Comparison of ENCODE assay signal across 23 mouse cellular contexts in genomic region chr2:121022918-121023317, GRCm38 (mm10). TPM values are rescaled to one million over a fixed set of nuclear protein-coding genes. Genes with fewer than 3 reads are reported as not detected.
DNase-seq lines count a peak whose midpoint lies in the region; ATAC-seq and TF ChIP-seq lines count a peak whose summit lies in the region.
"Had no signal": no experiment of that assay in that cellular context is flagged by ENCODE, and none has a peak within 500 bp of the region (broad histone marks: within the 10 kb centered on the region; RNA-seq: fewer than 3 reads in every experiment).

No protein-coding gene starts in this region.

- DNase-seq in adrenal gland, adult 2 months, result peak; percentile 59
- no peak for DNase-seq in adrenal gland, adult 18-20 months (ENCODE audit: low spot score in 2 of 2)
- no peak for DNase-seq in liver, postnatal 0 days
- DNase-seq in kidney, postnatal 10 days, result peak; percentile 24
- no peak for DNase-seq in spleen, postnatal 36 days (ENCODE audit: low spot score in 2 of 2)
- DNase-seq: cerebellum, adult 18-20 months; forebrain, postnatal 0 days; heart, postnatal 10 days; lung, postnatal 4 days; retina, postnatal 1 day; thymus, postnatal 25 days had no signal

- no peak overlapping the region for H3K27ac ChIP-seq in liver, postnatal 0 days (ENCODE audit: low read depth)
- no peak overlapping the region for H3K27ac ChIP-seq in liver, embryonic 12.5 days
- H3K27ac ChIP-seq: forebrain, embryonic 10.5 days; layer of hippocampus, adult 2 months; lung, embryonic 15.5 days had no signal

- no peak overlapping the region for H3K4me3 ChIP-seq in liver, postnatal 0 days (ENCODE audit: low read depth, low read length)
- H3K4me3 ChIP-seq in liver, embryonic 12.5 days, result no peak overlapping the region
- H3K4me3 ChIP-seq: forebrain, embryonic 10.5 days; layer of hippocampus, adult 2 months; lung, embryonic 15.5 days had no signal

- 0 out of 2 replicates have a peak, but pooled peaks cover under 1% of the 10 kb centered on the region for H3K9me3 ChIP-seq in liver, postnatal 0 days (ENCODE audit: low read length)
- H3K9me3 ChIP-seq in liver, embryonic 12.5 days (replicated peaks), result no peaks in the 10 kb centered on the region
- H3K9me3 ChIP-seq: forebrain, embryonic 10.5 days; G1E; lung, embryonic 15.5 days had no signal

- WGBS in liver, postnatal 0 days (ENCODE audit: insufficient replicate concordance), result 56% methylated on average over 5 of the region's 5 CpGs
- 71% methylated on average over 5 of the region's 5 CpGs for WGBS in liver, embryonic 12.5 days (ENCODE audit: insufficient replicate concordance)

- ATAC-seq in liver, postnatal 0 days, result peak; percentile 49
- no peak for ATAC-seq in liver, embryonic 12.5 days
- no peak for ATAC-seq in inflammation-experienced regulatory T-cells, adult 6 months
- ATAC-seq in frontal cortex, adult (ENCODE audit: low TSS enrichment), result no peak
- ATAC-seq: forebrain, postnatal 0 days; midbrain, embryonic 16.5 days had no signal

- no peak for TF ChIP-seq EP300 in liver, postnatal 0 days (IDR thresholded peaks at IDR 0.05; ENCODE audit: low read depth)

- peaks cover 54% of the 10 kb centered on the region for H3K36me3 ChIP-seq in liver, postnatal 0 days (replicated peaks; ENCODE audit: insufficient read depth, low read length)
- peaks cover 97% of the 10 kb centered on the region for H3K36me3 ChIP-seq in liver, embryonic 12.5 days

- no peak overlapping the region for H3K9ac ChIP-seq in liver, postnatal 0 days (replicated peaks)
- no peak overlapping the region for H3K9ac ChIP-seq in liver, embryonic 12.5 days
- H3K9ac ChIP-seq: forebrain, postnatal 0 days; lung, embryonic 15.5 days had no signal

- H3K4me1 ChIP-seq in liver, postnatal 0 days (ENCODE audit: insufficient read depth), result no peaks in the 10 kb centered on the region
- peaks cover 6% of the 10 kb centered on the region; the same call in 1 of the 2 replicates for H3K4me1 ChIP-seq in liver, embryonic 12.5 days
- H3K4me1 ChIP-seq: forebrain, embryonic 10.5 days; lung, embryonic 15.5 days had no signal

- no peak for TF ChIP-seq CTCF in liver, postnatal 0 days (IDR thresholded peaks at IDR 0.05; ENCODE audit: low read depth)

- H3K27me3 ChIP-seq in liver, postnatal 0 days (ENCODE audit: insufficient read depth, low read length), result no peaks in the 10 kb centered on the region
- no peaks in the 10 kb centered on the region for H3K27me3 ChIP-seq in liver, embryonic 12.5 days (replicated peaks)
- H3K27me3 ChIP-seq: lung, embryonic 15.5 days had no signal

- H3K4me2 ChIP-seq in liver, postnatal 0 days (ENCODE audit: low read depth, low read length), result no peak overlapping the region
- H3K4me2 ChIP-seq in liver, embryonic 12.5 days, result no peak overlapping the region
- H3K4me2 ChIP-seq: heart, embryonic 11.5 days; liver, embryonic 11.5 days; lung, embryonic 15.5 days had no signal

RNA-seq across cellular contexts. Expression of gene Epb42, which starts 14.0 kb away (rescaled TPM):
- total RNA-seq in adrenal gland, adult 2 months (2021), result under 1 TPM in 1 of 2 experiments, not detected in 1; 0.17 TPM
- polyA plus RNA-seq in adrenal gland, adult 2 months (2012; rRNA removed), result not detected in 2 replicates
- total RNA-seq in adrenal gland, adult 18-20 months (2021), result under 1 TPM in 1 of 2 experiments, not detected in 1; 0.22 TPM
- polyA plus RNA-seq in liver, postnatal 0 days (2015; fragmentation: Nextera tagmentation; extraction: Ambion mirVana), result 49.1 and 54.9 TPM in 2 replicates
- 171 and 179 TPM in 2 replicates for polyA plus RNA-seq in liver, embryonic 12.5 days (2016; fragmentation: Nextera tagmentation; extraction: Ambion mirVana)
- 1 to 10 TPM in 1 of 3 experiments, under 1 TPM in 2; 0.54 to 1.2 (median 0.66) TPM for polyA plus RNA-seq in inflammation-experienced regulatory T-cells, adult 6 months (2017; shearing (Covaris generic))
- total RNA-seq: forebrain, postnatal 0 days; gastrocnemius, adult 18-20 months; layer of hippocampus, adult 2 months; left cerebral cortex, postnatal 36 days had no signal

RNA-seq across cellular contexts. Expression of gene Ccndbp1, which starts 14.7 kb away (rescaled TPM):
- 10 to 100 TPM; 43.7 to 44.8 TPM for total RNA-seq in adrenal gland, adult 2 months (2021)
- polyA plus RNA-seq in adrenal gland, adult 2 months (2012; rRNA removed), result 9.7 and 13.7 TPM in 2 replicates
- 10 to 100 TPM; 45.5 to 46.0 TPM for total RNA-seq in adrenal gland, adult 18-20 months (2021)
- polyA plus RNA-seq in liver, postnatal 0 days (2015; fragmentation: Nextera tagmentation; extraction: Ambion mirVana), result 36.0 and 37.4 TPM in 2 replicates
- 40.7 and 43.4 TPM in 2 replicates for polyA plus RNA-seq in liver, embryonic 12.5 days (2016; fragmentation: Nextera tagmentation; extraction: Ambion mirVana)
- 100 to 1,000 TPM; 130 to 163 (median 159) TPM for polyA plus RNA-seq in inflammation-experienced regulatory T-cells, adult 6 months (2017; shearing (Covaris generic))

RNA-seq across cellular contexts. Expression of gene Tmem62, which starts 46.1 kb away (rescaled TPM):
- 10 to 100 TPM; 11.9 to 28.5 TPM for total RNA-seq in adrenal gland, adult 2 months (2021)
- 9.2 and 13.4 TPM in 2 replicates for polyA plus RNA-seq in adrenal gland, adult 2 months (2012; rRNA removed)
- 10 to 100 TPM in 1 of 2 experiments, 1 to 10 TPM in 1; 9.3 to 23.0 TPM for total RNA-seq in adrenal gland, adult 18-20 months (2021)
- polyA plus RNA-seq in liver, postnatal 0 days (2015; fragmentation: Nextera tagmentation; extraction: Ambion mirVana), result 2.9 and 3.2 TPM in 2 replicates
- 2.1 and 3.6 TPM in 2 replicates for polyA plus RNA-seq in liver, embryonic 12.5 days (2016; fragmentation: Nextera tagmentation; extraction: Ambion mirVana)
- polyA plus RNA-seq in inflammation-experienced regulatory T-cells, adult 6 months (2017; shearing (Covaris generic)), result 10 to 100 TPM; 10.3 to 16.9 (median 15.3) TPM

RNA-seq across cellular contexts. Expression of gene Ubr1, which starts 52.4 kb away (rescaled TPM):
- 10 to 100 TPM; 31.5 to 32.8 TPM for total RNA-seq in adrenal gland, adult 2 months (2021)
- 23.7 and 30.3 TPM in 2 replicates for polyA plus RNA-seq in adrenal gland, adult 2 months (2012; rRNA removed)
- 10 to 100 TPM; 24.8 to 27.3 TPM for total RNA-seq in adrenal gland, adult 18-20 months (2021)
- 5.4 and 6.6 TPM in 2 replicates for polyA plus RNA-seq in liver, postnatal 0 days (2015; fragmentation: Nextera tagmentation; extraction: Ambion mirVana)
- 16.1 and 18.3 TPM in 2 replicates for polyA plus RNA-seq in liver, embryonic 12.5 days (2016; fragmentation: Nextera tagmentation; extraction: Ambion mirVana)
- 10 to 100 TPM; 35.3 to 51.6 (median 47.1) TPM for polyA plus RNA-seq in inflammation-experienced regulatory T-cells, adult 6 months (2017; shearing (Covaris generic))

Comparison
In these comparisons a context has a peak if more than half of its experiments do, and no peak if none do; other contexts are left out.
1. DNase-seq: peak in adrenal gland, adult 2 months (single experiment) and kidney, postnatal 10 days (single experiment); none in adrenal gland, adult 18-20 months (0 of 2), liver, postnatal 0 days (single experiment) and spleen, postnatal 36 days (0 of 2).
2. RNA of gene Epb42, which starts 14.0 kb away (polyA plus RNA-seq): 171 to 179 TPM in liver, embryonic 12.5 days and 49.1 to 54.9 TPM in liver, postnatal 0 days; 0.54 to 1.2 TPM in inflammation-experienced regulatory T-cells, adult 6 months and not detected in adrenal gland, adult 2 months; every median in the first group is over 10 times any median in the second.